In the genomic region with DNA sequence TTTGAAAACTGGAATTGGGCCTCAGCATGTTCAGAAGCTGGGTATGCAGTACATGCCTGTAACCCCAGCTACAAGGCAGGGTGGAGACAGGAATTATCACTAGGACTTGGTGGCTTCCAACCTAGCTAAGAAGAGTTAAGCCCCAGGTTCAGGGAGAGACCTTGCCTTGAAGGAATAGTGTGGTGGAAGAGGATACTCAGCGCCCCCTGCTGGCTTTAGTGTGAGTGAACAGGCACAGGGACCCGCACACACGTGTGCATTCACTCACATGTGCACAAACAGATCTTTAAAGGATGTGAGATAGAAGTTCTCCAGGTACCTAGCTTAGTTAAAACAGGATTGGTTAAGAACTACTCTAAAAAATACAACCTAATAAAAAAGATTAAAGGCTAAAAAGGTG, we compare ENCODE assay signal across 9 mouse cellular contexts. TPM values are rescaled to one million over a fixed set of nuclear protein-coding genes. Genes with fewer than 3 reads are reported as not detected.
DNase-seq lines count a peak whose midpoint lies in the region; ATAC-seq and TF ChIP-seq lines count a peak whose summit lies in the region.
"Had no signal": no experiment of that assay in that cellular context is flagged by ENCODE, and none has a peak within 500 bp of the region (broad histone marks: within the 10 kb centered on the region; RNA-seq: fewer than 3 reads in every experiment).

No protein-coding gene starts in this region.

- peak; percentile 42 for ATAC-seq in CD4-positive, CD25-positive, alpha-beta regulatory T cell, adult 4 months
- no peak for ATAC-seq in liver, embryonic 13.5 days (ENCODE audit: low read depth)

- peak; percentile 39 for TF ChIP-seq CTCF in left cerebral cortex, adult 2 months (IDR thresholded peaks at IDR 0.05)

- H3K9me3 ChIP-seq in liver, embryonic 13.5 days (replicated peaks): no peaks in the 10 kb centered on the region
- H3K9me3 ChIP-seq: stomach, embryonic 15.5 days had no signal

- H3K36me3 ChIP-seq in liver, embryonic 13.5 days: peaks cover 32% of the 10 kb centered on the region

- H3K27me3 ChIP-seq in liver, embryonic 13.5 days: no peaks in the 10 kb centered on the region
- H3K27me3 ChIP-seq: stomach, embryonic 15.5 days had no signal

- DNase-seq in left cerebral cortex, adult 2 months (ENCODE audit: extremely low spot score in 1 of 2, low spot score in 2 of 2): no peak
- no peak for DNase-seq in left cerebral cortex, postnatal 36 days (ENCODE audit: low spot score in 2 of 2)
- DNase-seq in ZHBTc4 (ENCODE audit: low read depth, low spot score): peak; percentile 78
- peak; percentile 21 for DNase-seq in liver, embryonic 13.5 days
- no peak for DNase-seq in kidney, postnatal 14 days
- no peak for DNase-seq in urinary bladder, postnatal 4 days (ENCODE audit: low spot score in 2 of 2)
- no peak for DNase-seq in cerebellum, adult 11 months

- H3K4me2 ChIP-seq in liver, embryonic 13.5 days: no peak overlapping the region
- H3K4me2 ChIP-seq: stomach, embryonic 15.5 days had no signal

- intact Hi-C loops in left cerebral cortex, adult 2 months (cut with DNase I): no loop called here
- intact Hi-C loops in left cerebral cortex, postnatal 36 days (cut with DNase I): no loop called here

- H3K4me1 ChIP-seq in liver, embryonic 13.5 days (replicated peaks): peaks cover 37% of the 10 kb centered on the region

- H3K4me3 ChIP-seq in left cerebral cortex, adult 2 months: no peak overlapping the region
- no peak overlapping the region for H3K4me3 ChIP-seq in liver, embryonic 13.5 days (replicated peaks)
- H3K4me3 ChIP-seq: stomach, embryonic 15.5 days had no signal

- 67% methylated on average over 3 of the region's 3 CpGs for WGBS in liver, embryonic 13.5 days (ENCODE audit: insufficient replicate concordance)

- no peak overlapping the region for H3K27ac ChIP-seq in left cerebral cortex, adult 2 months
- H3K27ac ChIP-seq in liver, embryonic 13.5 days: no peak overlapping the region
- H3K27ac ChIP-seq: stomach, embryonic 15.5 days had no signal

- no peak overlapping the region for H3K9ac ChIP-seq in liver, embryonic 13.5 days
- H3K9ac ChIP-seq: stomach, embryonic 15.5 days had no signal

RNA-seq across cellular contexts. Expression of gene Tstd2, which starts 5.8 kb away (rescaled TPM):
- total RNA-seq in left cerebral cortex, adult 2 months (2021): 10 to 100 TPM; 17.8 to 18.6 TPM
- 10 to 100 TPM; 14.3 to 21.4 TPM for total RNA-seq in left cerebral cortex, postnatal 36 days (2021)
- polyA plus RNA-seq in CD4-positive, CD25-positive, alpha-beta regulatory T cell, adult 4 months (2017; shearing (Covaris generic)): 10 to 100 TPM; 31.1 to 32.8 TPM
- polyA plus RNA-seq in liver, embryonic 13.5 days (2015; fragmentation: Nextera tagmentation; extraction: Ambion mirVana): 10.9 and 13.5 TPM in 2 replicates

RNA-seq across cellular contexts. Expression of gene Ncbp1, which starts 5.9 kb away (rescaled TPM):
- total RNA-seq in left cerebral cortex, adult 2 months (2021): 10 to 100 TPM; 47.4 to 49.5 TPM
- 10 to 100 TPM; 43.3 to 49.9 TPM for total RNA-seq in left cerebral cortex, postnatal 36 days (2021)
- polyA plus RNA-seq in CD4-positive, CD25-positive, alpha-beta regulatory T cell, adult 4 months (2017; shearing (Covaris generic)): 10 to 100 TPM; 37.0 to 44.2 TPM
- polyA plus RNA-seq in liver, embryonic 13.5 days (2015; fragmentation: Nextera tagmentation; extraction: Ambion mirVana): 52.4 and 64.1 TPM in 2 replicates

RNA-seq across cellular contexts. Expression of gene Xpa, which starts 51.8 kb away (rescaled TPM):
- total RNA-seq in left cerebral cortex, adult 2 months (2021): 10 to 100 TPM; 11.9 to 13.5 TPM
- total RNA-seq in left cerebral cortex, postnatal 36 days (2021): 10 to 100 TPM; 10.4 to 12.9 TPM
- 10 to 100 TPM; 13.3 to 16.8 TPM for polyA plus RNA-seq in CD4-positive, CD25-positive, alpha-beta regulatory T cell, adult 4 months (2017; shearing (Covaris generic))
- 7.9 and 9.7 TPM in 2 replicates for polyA plus RNA-seq in liver, embryonic 13.5 days (2015; fragmentation: Nextera tagmentation; extraction: Ambion mirVana)

Comparison
In these comparisons a context has a peak if more than half of its experiments do, and no peak if none do; other contexts are left out.
1. DNase-seq: peak in ZHBTc4 (single experiment) and liver, embryonic 13.5 days (single experiment); none in left cerebral cortex, adult 2 months (0 of 2), left cerebral cortex, postnatal 36 days (0 of 2), kidney, postnatal 14 days (single experiment), urinary bladder, postnatal 4 days (0 of 2) and cerebellum, adult 11 months (single experiment).